In the genomic region with DNA sequence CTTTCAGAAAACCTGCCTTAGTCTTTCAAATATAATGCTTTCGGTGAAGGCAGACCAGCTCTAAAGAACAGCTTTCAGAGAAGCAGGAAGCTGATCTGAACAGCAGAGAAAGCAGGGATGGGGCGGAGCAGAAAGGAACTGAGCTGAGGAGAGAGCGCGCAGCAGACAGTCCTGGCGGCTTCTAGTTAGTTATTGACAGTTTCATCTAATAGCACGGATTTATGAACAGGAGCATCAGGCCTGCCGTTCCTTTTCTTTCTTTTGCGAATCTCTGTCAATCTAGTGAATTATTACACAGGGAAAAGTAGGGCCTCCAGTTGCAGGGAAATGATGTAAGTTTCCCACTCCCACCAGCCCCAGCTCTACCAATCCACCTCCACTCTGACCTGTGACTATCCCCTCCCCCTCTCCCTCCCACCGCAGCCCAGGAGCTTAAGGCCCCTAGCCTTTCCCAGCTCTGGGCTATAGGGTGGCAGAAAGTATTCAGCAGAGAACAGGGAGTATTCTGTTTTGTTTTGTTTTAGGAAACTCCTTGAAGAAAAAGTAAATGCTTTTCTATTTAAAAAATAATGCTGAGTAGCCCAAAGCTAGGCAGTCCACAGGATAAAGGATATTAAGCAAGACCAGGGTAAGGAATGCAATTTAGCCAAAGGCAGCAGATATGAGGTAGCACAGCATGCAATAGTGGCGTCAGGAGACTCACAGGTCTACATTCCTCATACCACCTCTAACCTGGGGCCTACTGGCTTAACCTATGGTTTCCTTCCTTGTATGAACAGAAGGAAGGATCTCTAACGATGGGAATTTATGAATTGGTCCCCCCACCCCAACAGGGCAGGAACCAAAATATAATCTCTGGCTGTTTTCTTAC, we compare ENCODE assay signal across 8 mouse cellular contexts.
DNase-seq lines count a peak whose midpoint lies in the region; ATAC-seq and TF ChIP-seq lines count a peak whose summit lies in the region.

No protein-coding gene starts in this region.

- peak; percentile 95 for ATAC-seq in frontal cortex, adult (ENCODE audit: low TSS enrichment)
- ATAC-seq in inflammation-experienced regulatory T-cells, adult 6 months, result peak; percentile 92

- peak overlapping the region; percentile 51 for H3K27ac ChIP-seq in left cerebral cortex, adult 2 months

- H3K4me3 ChIP-seq in left cerebral cortex, adult 2 months, result peak overlapping the region; percentile 54

- no peak for TF ChIP-seq CTCF in left cerebral cortex, adult 2 months (IDR thresholded peaks at IDR 0.05)

- intact Hi-C loops in left cerebral cortex, adult 2 months (cut with DNase I), result no loop called here

- DNase-seq in gastrocnemius, adult 18-20 months (ENCODE audit: low spot score), result peak; percentile 8
- DNase-seq in gastrocnemius, postnatal 25 days, result no peak
- peak; percentile 41 for DNase-seq in cerebellum, adult 8-10 months
- peak; percentile 35 to 40 for DNase-seq in left cerebral cortex, adult 2 months (ENCODE audit: extremely low spot score in 1 of 2, low spot score in 2 of 2)
- DNase-seq in lung, postnatal 36 days, result peak; percentile 43
- peak; percentile 19 for DNase-seq in right cerebral cortex, postnatal 14 days
